Mouse (Mus musculus) telencephalon, adult 2 months (tissue): ENCODE data around the gene Cnot9.
"Not testable (repeated sequence)": the region's sequence is repeated elsewhere in the genome, so short reads cannot be mapped to it uniquely, and the experiment has no call there.

Experiments used
- DNase-seq: peaks from one replicate; pipeline ENCODE4 v3.0.0-alpha.2; 2011; ENCODE audit warnings: low read depth, low spot score

Gene Cnot9

DNA sequence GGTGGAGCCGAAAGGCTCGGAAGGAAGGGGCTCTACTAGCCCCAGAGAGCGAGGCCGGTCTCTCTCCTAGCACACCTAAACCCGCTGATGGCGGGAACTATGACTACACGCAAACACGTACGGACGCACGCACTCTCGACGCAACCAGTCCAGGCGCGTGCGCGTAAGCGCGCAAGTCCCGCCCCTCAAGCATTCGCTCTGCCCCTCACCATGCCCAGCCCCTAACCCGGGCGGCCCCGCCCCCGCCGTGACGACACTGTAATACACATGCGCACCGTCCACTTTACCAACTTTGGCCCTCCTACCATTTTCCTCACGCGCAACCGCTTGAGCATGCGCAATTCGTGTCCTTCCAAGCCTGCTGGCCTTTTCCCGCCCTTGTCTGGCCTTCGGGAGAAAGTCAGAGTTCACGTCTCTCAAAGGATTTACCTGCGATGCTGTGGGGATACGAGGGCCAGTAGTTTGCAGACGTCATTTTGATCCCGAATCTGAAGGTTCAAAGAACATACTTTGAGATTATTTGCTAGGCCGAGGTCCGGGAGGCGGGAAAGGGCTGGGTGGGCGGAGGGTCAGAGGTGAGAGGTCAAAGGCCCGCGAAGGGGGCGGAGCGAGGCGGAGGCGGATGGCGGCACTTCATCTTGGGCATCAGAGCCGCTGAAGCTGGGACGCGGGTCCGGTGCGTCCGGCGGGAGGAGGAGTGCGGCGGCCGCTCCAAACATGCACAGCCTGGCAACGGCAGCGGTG, at the start of gene Cnot9:
TSS of gene Cnot9 (plus strand) at position 338 of the 744 bp plus-strand sequence.
- DNase-seq, result peak; percentile 98

DNA sequence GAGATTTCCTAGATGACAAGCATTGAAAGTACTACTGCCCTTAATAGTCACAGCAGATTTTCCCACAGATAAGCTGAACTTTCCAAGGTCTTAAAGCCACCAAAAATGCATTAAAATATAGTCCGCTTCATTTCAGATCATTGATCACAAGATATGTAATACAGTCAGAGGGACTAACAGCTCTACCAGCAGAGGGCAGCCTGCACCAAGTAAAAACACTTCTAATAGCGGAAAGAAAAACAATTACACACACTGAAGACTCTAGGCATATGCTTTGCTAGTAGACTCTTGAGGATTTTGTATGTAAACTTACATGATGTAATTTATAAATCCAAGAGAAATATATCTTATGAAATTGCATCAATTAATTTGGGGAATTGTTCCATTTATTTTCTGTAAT, 45.6 kb upstream of the Cnot9 start:
- DNase-seq, result no peak

DNA sequence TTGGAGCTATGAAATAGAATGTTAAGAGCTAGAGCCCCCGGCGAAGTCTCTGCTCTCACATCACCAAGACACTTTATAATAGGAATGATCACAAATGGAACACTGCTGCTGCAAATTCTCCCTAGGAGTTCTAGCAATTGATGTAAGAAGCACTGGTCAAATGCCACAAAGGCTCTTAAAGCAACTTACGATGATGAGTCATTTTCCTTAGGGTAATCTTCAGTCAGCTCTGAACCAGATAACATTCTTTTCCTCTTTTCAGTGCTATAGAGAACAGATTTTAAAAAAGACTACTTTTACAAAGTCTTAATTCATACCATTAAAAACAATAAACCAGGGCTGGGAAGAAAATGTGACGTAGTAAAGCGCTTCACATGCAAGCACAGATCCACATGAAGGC, 20.1 kb upstream of the Cnot9 start:
- no peak for DNase-seq

DNA sequence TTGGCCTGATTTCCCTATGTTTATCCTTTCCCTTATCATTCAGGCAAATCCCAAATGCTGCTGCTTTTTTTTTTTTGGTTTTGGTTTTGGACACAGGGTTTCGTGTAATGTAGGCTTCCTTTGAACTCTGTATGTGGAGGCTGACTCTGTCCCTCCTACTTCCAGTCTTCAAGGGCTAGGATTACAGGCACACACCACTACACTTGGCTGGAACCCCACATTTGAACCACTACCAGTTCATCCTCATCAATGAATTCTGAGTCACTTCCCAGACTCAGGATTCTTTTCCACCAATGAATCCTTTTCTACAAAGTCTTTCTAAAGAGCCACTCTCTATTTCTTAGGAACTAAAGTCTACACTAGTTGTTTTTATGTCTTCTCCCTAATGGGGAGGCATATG, 4.8 kb upstream of the Cnot9 start:
- DNase-seq, result no peak

DNA sequence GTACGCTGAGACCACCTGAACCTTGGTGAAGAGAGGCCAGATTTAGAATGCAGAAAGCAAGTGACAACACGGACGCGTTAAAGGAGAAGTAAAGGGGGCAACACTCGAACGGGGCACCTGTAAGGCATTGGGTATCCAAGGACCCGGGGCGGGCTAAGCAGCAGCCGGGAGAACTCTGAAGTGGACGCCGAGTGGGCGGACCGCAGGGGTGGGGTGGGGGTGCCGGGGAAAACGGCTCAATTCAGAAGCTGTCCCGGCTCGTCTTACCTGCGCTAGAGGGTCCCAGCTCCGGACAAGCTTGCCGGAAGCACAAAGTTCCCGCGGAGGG, 501 bp upstream of the Cnot9 start:
- DNase-seq, result no peak

DNA sequence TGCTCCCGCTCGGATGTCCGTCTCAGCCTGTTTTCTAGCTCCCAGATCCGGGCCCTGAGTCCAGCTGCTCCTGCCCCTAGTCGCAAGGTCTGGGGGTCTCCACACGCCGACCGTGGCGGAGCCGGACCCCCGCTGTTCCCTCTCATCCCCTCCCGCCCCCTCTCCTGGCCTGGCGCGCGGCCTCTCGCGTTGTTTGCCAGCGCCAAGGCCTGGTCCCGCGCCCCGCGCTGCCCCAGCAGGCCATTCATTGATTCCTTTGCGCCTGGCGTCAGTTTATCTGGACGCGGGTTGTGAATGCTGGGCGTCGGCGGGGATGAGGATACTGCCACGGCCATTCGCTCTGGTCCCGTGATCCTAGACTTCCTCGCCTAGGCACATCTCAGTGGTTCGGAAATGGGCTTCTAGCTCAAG, 618 bp downstream of the Cnot9 start:
- no peak for DNase-seq

DNA sequence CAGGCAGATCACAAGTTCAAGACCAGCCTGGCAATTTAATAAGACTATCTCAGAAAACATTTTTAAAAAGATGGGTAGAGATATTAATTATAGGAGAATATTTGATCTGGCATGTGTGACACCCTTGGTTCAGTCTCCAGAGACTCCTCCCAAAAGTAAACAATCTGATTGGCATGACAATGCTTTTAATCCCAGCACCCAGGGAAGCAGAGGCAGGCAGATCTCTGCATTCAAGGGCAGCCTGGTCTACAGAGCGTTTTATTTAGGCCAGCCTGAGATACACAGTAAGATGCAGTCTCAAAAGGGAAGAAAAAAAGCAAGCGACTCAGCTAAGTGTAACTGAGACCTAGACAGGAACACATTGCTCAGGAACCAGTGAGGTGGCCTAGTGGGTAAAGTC, 1.9 kb downstream of the Cnot9 start:
- no peak for DNase-seq

DNA sequence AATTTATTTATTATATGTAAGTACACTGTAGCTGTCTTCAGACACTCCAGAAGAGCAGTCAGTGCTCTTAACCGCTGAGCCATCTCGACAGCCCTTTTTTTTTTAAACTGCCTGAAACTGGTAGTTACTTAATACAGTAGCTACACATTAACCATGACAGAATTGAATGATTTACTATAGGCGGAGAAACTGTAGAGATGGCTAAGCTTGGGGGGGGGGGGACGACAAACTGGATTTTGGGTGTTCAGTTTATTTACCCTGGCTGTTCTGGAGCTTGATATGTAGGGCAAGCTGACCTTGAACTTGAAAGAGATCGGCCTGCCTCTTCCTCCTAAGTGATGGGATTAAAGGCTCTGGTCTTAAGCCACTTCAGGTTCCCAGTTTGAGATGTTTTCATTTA, 5.4 kb downstream of the Cnot9 start:
- DNase-seq, result no peak

DNA sequence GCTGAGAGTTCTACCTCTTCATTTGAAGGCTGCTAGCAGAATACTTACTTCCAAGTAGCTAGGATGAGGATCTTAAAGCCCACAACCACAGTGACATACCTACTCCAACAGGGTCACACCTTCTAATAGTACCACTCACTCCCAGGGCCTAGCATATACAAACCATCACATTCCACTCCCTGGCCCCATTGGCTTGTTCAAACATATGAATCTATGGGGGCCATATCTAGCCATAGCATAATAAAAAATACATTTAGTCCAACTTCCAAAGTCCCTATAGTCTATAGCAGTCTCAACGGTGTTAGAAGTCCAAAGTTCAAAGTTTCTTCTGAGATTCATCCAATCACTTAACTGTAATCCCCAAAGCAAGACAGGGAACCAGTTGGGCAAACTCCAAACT, 7.1 kb downstream of the Cnot9 start:
- not testable (repeated sequence) for DNase-seq

DNA sequence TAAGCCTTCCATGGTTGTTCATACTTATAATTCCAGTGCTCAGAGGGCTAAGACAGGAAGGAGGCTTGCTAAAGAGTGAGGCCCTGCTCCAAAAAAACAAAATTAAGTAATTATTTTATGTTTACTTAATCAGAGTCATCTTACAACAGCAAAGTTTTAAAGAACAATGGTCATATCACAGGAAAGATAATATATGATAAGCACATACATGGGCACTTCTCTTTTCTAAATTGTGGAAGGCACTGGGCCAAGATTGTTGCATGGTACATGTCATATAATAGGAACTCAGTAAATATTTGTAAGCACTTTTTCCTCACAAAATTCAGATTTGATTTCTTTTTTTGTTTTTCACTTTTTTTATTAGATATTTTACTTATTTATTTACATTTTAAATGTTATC, 14.0 kb downstream of the Cnot9 start:
- no peak for DNase-seq

DNA sequence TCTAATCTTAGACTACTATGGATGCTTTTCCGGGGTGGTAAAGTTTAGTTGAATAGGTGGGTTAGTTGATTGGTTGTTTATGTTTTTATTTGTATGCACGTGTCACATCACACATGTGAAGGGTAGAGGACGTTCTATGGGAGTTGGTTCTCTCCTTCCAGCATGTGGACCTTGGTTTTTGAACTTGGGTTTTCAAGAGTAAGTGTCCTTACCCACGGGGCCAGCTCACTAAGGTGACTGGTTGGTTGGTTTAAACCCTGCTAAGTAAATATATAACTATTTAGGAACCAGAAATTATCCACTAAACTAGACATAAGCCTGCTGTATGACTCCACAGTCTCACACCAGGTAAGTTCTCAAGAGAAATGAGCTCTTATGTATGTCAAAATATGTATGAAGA, 18.9 kb downstream of the Cnot9 start:
- no peak for DNase-seq

DNA sequence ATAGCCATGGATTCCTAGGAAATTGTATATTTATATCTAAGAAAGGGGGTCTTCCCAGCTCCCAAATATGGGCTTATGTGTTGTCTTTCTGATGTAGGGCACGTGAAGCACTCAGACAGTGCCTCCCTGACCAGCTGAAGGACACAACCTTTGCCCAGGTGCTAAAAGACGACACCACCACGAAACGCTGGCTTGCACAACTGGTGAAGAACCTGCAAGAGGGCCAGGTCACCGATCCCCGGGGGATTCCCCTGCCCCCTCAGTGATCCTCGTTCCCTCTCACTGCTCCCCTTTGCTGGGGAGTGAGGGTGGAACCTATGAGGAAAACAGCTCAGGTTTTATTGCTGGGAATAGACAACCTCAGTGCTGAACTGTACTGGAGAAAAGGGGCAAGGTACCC, 22.7 kb downstream of the Cnot9 start:
- DNase-seq, result no peak

DNA sequence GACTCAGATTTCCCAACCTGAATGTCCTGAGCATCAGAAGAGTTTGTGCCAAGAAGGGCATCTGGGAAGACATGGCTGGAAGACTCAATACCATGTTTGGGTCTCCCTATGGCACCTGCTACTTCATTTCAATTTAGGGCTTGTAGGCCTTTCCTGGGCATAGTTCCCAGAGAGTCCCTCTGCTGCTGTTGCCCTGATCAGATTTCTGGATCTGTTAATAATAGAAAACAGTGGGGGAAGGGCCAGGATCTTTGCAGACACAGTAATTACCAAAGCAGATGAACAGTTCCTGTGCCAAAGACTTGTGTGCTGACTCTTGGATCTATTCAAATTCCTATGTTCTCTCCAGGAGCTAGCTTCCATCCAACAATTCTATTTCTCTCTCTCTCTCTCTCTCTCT, 32.8 kb downstream of the Cnot9 start:
- DNase-seq, result peak; percentile 46

DNA sequence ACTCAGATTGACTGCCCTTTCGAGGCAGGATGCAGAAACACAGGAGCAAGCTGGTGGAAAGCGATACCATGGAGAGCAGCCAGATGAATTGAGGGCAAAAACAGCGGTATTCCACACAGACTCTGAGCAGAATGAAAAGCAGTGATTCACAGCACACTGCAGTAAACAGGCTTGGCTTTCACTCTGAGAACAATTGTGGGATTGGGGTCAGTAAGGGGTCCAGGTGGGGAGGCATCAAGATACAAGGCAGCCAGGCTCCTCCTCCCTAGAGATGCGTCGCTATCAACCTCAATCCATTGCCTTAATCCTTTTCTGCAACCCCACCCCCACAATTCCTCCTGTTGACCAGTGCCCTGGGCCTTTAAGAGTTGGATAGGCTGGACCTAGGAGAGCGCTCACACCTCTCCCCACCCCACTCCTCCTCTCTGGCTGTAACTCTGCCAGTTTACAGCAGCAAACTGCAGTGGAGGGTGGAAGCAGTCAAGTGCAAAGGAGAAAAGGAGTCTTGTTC, 36.6 kb downstream of the Cnot9 start, which contains the start of gene Plcd4:
TSS of gene Plcd4 (plus strand) at position 438 of the 511 bp plus-strand sequence.
- DNase-seq, result peak; percentile 16

DNA sequence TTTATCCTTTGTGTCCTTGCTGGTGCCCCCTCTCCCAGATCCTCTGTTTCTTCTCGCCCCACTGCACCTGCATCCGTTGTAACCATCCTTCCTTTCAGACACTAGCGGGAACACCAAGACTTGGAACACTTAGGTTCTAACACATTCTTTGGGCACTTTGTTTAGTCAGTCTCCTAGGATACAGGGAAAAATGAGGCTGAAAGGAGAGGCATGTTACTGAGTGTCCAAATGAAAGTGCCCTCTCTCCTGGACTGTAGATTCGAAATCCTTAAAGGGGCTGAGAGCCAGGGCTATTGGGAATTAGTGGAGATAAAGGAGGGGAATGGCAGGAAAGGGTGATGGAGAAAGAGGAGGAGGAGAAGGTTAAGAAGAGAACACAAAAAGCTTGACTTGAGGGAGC, 38.3 kb downstream of the Cnot9 start, which contains the start of gene Usp37:
TSS of gene Usp37 (minus strand) at position 101 of the 400 bp plus-strand sequence.
- no peak for DNase-seq

DNA sequence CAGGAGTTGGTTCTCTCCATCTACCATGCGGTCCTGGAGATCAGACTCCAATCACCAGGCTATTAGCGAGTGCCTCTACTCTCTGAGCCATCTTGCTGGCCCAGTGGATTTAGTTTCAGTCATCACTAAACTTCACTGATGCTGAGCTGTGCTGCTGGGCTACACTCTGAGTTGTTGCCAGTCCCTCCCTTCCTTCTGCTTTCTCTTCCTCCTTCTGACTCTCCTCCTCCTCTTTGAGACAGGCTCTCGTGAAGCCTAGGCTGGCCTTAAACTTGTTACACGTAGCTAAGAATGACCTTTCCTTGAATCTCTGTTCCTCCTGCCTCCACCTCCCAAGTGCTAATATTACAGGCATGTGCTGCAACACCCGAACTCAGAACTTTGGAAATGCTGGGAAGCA, 53.2 kb downstream of the Cnot9 start:
- no peak for DNase-seq

DNA sequence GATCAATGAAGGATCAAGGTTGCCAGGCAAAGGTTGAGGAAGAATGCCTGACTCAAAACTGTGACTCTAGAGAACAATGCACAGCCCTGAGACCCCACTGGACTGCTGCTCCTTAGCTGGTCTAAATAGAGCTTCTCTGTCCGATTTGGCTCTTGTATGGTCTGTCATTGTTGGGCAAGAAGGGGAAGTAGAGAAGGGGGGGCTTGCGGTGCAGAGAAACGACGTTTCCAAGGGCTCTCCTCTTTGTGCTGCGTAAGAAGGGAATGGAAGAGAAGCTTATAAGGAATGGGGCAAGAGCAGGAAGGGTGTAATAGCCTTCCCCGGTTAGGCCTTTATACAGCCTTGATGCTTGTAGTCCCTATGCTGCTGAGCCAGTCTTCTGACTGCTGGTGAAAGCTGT, 60.0 kb downstream of the Cnot9 start:
- no peak for DNase-seq

DNA sequence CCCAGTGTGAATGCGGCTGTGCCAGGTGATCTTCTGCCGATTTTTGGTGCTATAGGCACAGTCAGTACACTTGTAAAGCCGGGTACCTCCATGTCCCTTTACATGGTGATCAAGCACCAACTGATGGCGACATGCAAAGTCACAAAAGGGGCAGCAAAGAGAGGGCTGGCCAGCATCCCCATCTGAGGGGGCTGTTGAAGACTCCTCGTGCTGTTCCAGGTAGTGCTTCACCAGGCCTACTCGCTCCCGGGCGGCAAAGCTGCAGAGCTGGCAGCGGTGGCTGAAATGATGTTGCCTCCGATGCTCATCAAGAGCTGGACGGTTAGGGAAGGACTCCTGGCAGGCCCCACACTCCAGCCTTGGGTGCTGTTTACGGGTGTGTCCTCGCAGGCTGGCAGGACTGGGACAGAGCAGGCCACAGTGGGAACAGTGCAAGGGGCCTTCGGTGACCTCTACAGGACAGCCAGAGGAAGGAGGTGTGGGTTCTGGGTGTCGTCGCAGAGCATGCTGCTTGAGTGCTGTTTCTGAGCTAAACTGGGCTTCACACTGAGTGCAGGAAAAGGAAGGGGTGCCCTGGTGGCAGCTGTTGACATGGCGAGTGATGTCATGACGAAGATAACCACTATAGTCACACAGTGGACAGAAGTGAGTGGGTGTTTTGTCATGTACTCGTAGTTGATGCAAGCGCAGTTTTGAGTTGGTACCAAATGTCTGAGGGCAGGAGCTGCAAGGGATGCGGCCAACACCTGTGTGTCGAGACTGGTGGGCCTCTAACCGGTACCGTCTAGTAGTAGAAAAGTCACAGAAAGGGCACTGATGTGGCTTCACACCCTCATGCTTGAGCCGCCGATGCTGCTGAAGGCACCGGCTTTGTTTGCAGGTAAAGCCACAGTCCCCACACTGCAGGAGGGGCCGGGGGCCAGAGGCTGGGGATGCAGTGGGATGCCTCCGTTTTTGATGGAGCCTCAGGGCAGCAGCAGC, 64.2 kb downstream of the Cnot9 start:
- DNase-seq, result no peak
